Mouse (Mus musculus) hindbrain, embryonic 11.5 days (tissue): ENCODE results near the gene Hopx. TPM values are rescaled to one million over a fixed set of nuclear protein-coding genes. Genes with fewer than 3 reads are reported as not detected.

Experiments used
- ATAC-seq: fragments of 200-750 bp; cut with Nextera tagmentation; 2 replicates; pipeline ENCODE4 v1.8.0; 2017; ENCODE audit warnings: mild to moderate bottlenecking, moderate TSS enrichment, moderate library complexity; ENCODE audit not compliant: low FRiP score
- DNase-seq: peaks from one replicate; pipeline ENCODE4 v3.0.0-alpha.2; 2015; ENCODE audit warnings: low spot score
- H3K27ac ChIP-seq: fragments of 300-500 bp; sonication (generic); 2 replicates; pipeline ENCODE4 v1.5.1; 2014; ENCODE audit warnings: mild to moderate bottlenecking, low read depth, low read length
- H3K27me3 ChIP-seq: fragments of 300-500 bp; sonication (generic); 2 replicates; pipeline ENCODE4 v1.6.1; 2014; ENCODE audit warnings: mild to moderate bottlenecking, low read length, moderate library complexity, mixed read lengths; ENCODE audit not compliant: control insufficient read depth, insufficient read depth
- H3K36me3 ChIP-seq: fragments of 300-500 bp; sonication (generic); 2 replicates; pipeline ENCODE4 v1.6.1; 2014; ENCODE audit warnings: mild to moderate bottlenecking, low read length, moderate library complexity, mixed read lengths; ENCODE audit not compliant: control insufficient read depth, insufficient read depth
- H3K4me1 ChIP-seq: fragments of 300-500 bp; sonication (generic); replicated peaks from 2 replicates; pipeline ENCODE4 v1.6.1; 2014; ENCODE audit warnings: low read length, mixed read lengths; ENCODE audit not compliant: control insufficient read depth, insufficient read depth
- H3K4me2 ChIP-seq: fragments of 300-500 bp; sonication (generic); replicated peaks from 2 replicates; pipeline ENCODE4 v1.6.1; 2014; ENCODE audit warnings: mild to moderate bottlenecking, low read depth, low read length
- H3K4me3 ChIP-seq: fragments of 300-500 bp; sonication (generic); 2 replicates; pipeline ENCODE4 v1.5.1; 2014; ENCODE audit warnings: low read depth, low read length
- H3K9ac ChIP-seq: fragments of 300-500 bp; sonication (generic); 2 replicates; pipeline ENCODE4 v1.6.1; 2014; ENCODE audit warnings: low read depth, low read length
- H3K9me3 ChIP-seq: fragments of 300-500 bp; sonication (generic); 2 replicates; pipeline ENCODE4 v1.6.1; 2016; ENCODE audit warnings: low read length; ENCODE audit not compliant: control insufficient read depth
- WGBS: fragments of 180-500 bp; shearing (Covaris S2); extraction: QIAGEN DNeasy Blood & Tissue Kit; methylation state at CpG from one replicate; pipeline ENCODE4 v1.1.7; 2014; 5-methylcytosine and 5-hydroxymethylcytosine counted together
- polyA plus RNA-seq: library from polyadenylated mRNA; unstranded; fragments of >200 nt; fragmentation: Nextera tagmentation; extraction: Ambion mirVana; gene quantifications from 2 replicates; pipeline ENCODE4 v1.2.1, GENCODE M21; 2014

Hopx gene
- polyA plus RNA-seq, 1 experiment from 2014 or later = 0.83 TPM

- Histone ChIP-seq H3K9ac (no peak overlapping the region), H3K4me2 (no peak overlapping the region), H3K4me3 (no peak overlapping the region), H3K27me3 (peaks cover 5% of the 10 kb centered on the region; the same call in 1 of the 2 replicates), H3K9me3 (no peaks in the 10 kb centered on the region), H3K27ac (no peak overlapping the region), H3K4me1 (peaks cover 3% of the 10 kb centered on the region; the same call in 1 of the 2 replicates), H3K36me3 (no peaks in the 10 kb centered on the region)
- WGBS = 65% methylated on average over 5 of the region's 5 CpGs
- DNase-seq (no peak), ATAC-seq (no peak)
Observed at GRCm38 (mm10) chr5:77090521-77091096, 24.3 kb downstream of the Hopx start.

- H3K36me3 ChIP-seq = no peaks in the 10 kb centered on the region
- H3K9me3 ChIP-seq = no peaks in the 10 kb centered on the region
- no peak overlapping the region for H3K4me3 ChIP-seq
- 65% methylated on average over 8 of the region's 8 CpGs for WGBS
- no peak overlapping the region for H3K27ac ChIP-seq
- no peak overlapping the region for H3K4me2 ChIP-seq
- H3K27me3 ChIP-seq = peaks cover 5% of the 10 kb centered on the region; the same call in 1 of the 2 replicates
- no peaks in the 10 kb centered on the region for H3K4me1 ChIP-seq
- no peak overlapping the region for H3K9ac ChIP-seq
- DNase-seq (no peak), ATAC-seq (no peak)
Observed at GRCm38 (mm10) chr5:77089901-77090300, 25.0 kb downstream of the Hopx start.

GRCm38 (mm10) chr5:77089294-77089693 lies 25.6 kb downstream of the Hopx start:
- H3K36me3 ChIP-seq = no peaks in the 10 kb centered on the region
- no peak overlapping the region for H3K4me3 ChIP-seq
- no peak overlapping the region for H3K4me2 ChIP-seq
- peaks cover 5% of the 10 kb centered on the region; the same call in 1 of the 2 replicates for H3K27me3 ChIP-seq
- no peak overlapping the region for H3K27ac ChIP-seq
- H3K9ac ChIP-seq = no peak overlapping the region
- 71% methylated on average over 1 of the region's 1 CpGs for WGBS
- ATAC-seq (no peak), DNase-seq (peak; percentile 72)
- H3K9me3 ChIP-seq = no peaks in the 10 kb centered on the region
- H3K4me1 ChIP-seq = no peaks in the 10 kb centered on the region

- 92% methylated on average over 3 of the region's 3 CpGs for WGBS
- no peak for ATAC-seq
- H3K9ac ChIP-seq = no peak overlapping the region
- H3K9me3 ChIP-seq = no peaks in the 10 kb centered on the region
- DNase-seq = no peak
- H3K4me1 ChIP-seq = no peaks in the 10 kb centered on the region
- no peak overlapping the region for H3K27ac ChIP-seq
- H3K27me3 ChIP-seq = no peaks in the 10 kb centered on the region
- no peak overlapping the region for H3K4me3 ChIP-seq
- no peak overlapping the region for H3K4me2 ChIP-seq
- no peaks in the 10 kb centered on the region for H3K36me3 ChIP-seq
Observed at GRCm38 (mm10) chr5:77087122-77087521, 27.8 kb downstream of the Hopx start.

GRCm38 (mm10) chr5:77086541-77086940 lies 28.4 kb downstream of the Hopx start:
- DNase-seq (no peak), ATAC-seq (no peak)
- Histone ChIP-seq H3K4me1 (no peaks in the 10 kb centered on the region), H3K36me3 (no peaks in the 10 kb centered on the region), H3K9ac (no peak overlapping the region), H3K27me3 (no peaks in the 10 kb centered on the region), H3K27ac (no peak overlapping the region), H3K4me2 (no peak overlapping the region), H3K4me3 (no peak overlapping the region), H3K9me3 (no peaks in the 10 kb centered on the region)
- WGBS = 93% methylated on average over 7 of the region's 7 CpGs

GRCm38 (mm10) chr5:77085753-77086450 lies 29.0 kb downstream of the Hopx start:
- no peak overlapping the region for H3K4me2 ChIP-seq
- no peaks in the 10 kb centered on the region for H3K27me3 ChIP-seq
- H3K9ac ChIP-seq = no peak overlapping the region
- DNase-seq = no peak
- H3K27ac ChIP-seq = no peak overlapping the region
- H3K9me3 ChIP-seq = no peaks in the 10 kb centered on the region
- ATAC-seq = no peak
- H3K4me3 ChIP-seq = no peak overlapping the region
- no peaks in the 10 kb centered on the region for H3K4me1 ChIP-seq
- H3K36me3 ChIP-seq = no peaks in the 10 kb centered on the region
- 88% methylated on average over 10 of the region's 10 CpGs for WGBS

GRCm38 (mm10) chr5:77084418-77084817 lies 30.5 kb downstream of the Hopx start:
- Histone ChIP-seq H3K4me2 (no peak overlapping the region), H3K27ac (no peak overlapping the region), H3K27me3 (no peaks in the 10 kb centered on the region), H3K4me1 (no peaks in the 10 kb centered on the region), H3K36me3 (no peaks in the 10 kb centered on the region), H3K9ac (no peak overlapping the region), H3K9me3 (no peaks in the 10 kb centered on the region), H3K4me3 (no peak overlapping the region)
- DNase-seq (no peak), ATAC-seq (no peak)
- 84% methylated on average over 4 of the region's 4 CpGs for WGBS

- H3K4me2 ChIP-seq = no peak overlapping the region
- WGBS = 79% methylated on average over 7 of the region's 7 CpGs
- H3K27me3 ChIP-seq = no peaks in the 10 kb centered on the region
- no peak overlapping the region for H3K27ac ChIP-seq
- no peaks in the 10 kb centered on the region for H3K4me1 ChIP-seq
- no peak for ATAC-seq
- H3K9ac ChIP-seq = no peak overlapping the region
- H3K36me3 ChIP-seq = no peaks in the 10 kb centered on the region
- H3K4me3 ChIP-seq = no peak overlapping the region
- no peaks in the 10 kb centered on the region for H3K9me3 ChIP-seq
- DNase-seq = no peak
Observed at GRCm38 (mm10) chr5:77082735-77083134, 32.2 kb downstream of the Hopx start.

GRCm38 (mm10) chr5:77080761-77081160 lies 34.2 kb downstream of the Hopx start:
- Histone ChIP-seq H3K27ac (no peak overlapping the region), H3K9ac (no peak overlapping the region), H3K4me1 (no peaks in the 10 kb centered on the region), H3K4me2 (no peak overlapping the region), H3K4me3 (no peak overlapping the region), H3K9me3 (no peaks in the 10 kb centered on the region), H3K36me3 (no peaks in the 10 kb centered on the region), H3K27me3 (no peaks in the 10 kb centered on the region)
- 98% methylated on average over 4 of the region's 4 CpGs for WGBS
- ATAC-seq = no peak
- DNase-seq = no peak
